Mouse (Mus musculus): ENCODE data around the gene Ash1l. TPM values are rescaled to one million over a fixed set of nuclear protein-coding genes. Genes with fewer than 3 reads are reported as not detected.

Ash1l gene
- 9.6 and 13.6 TPM in 2 replicates for polyA plus RNA-seq (2015; fragmentation: Nextera tagmentation; extraction: Ambion mirVana)

DNA sequence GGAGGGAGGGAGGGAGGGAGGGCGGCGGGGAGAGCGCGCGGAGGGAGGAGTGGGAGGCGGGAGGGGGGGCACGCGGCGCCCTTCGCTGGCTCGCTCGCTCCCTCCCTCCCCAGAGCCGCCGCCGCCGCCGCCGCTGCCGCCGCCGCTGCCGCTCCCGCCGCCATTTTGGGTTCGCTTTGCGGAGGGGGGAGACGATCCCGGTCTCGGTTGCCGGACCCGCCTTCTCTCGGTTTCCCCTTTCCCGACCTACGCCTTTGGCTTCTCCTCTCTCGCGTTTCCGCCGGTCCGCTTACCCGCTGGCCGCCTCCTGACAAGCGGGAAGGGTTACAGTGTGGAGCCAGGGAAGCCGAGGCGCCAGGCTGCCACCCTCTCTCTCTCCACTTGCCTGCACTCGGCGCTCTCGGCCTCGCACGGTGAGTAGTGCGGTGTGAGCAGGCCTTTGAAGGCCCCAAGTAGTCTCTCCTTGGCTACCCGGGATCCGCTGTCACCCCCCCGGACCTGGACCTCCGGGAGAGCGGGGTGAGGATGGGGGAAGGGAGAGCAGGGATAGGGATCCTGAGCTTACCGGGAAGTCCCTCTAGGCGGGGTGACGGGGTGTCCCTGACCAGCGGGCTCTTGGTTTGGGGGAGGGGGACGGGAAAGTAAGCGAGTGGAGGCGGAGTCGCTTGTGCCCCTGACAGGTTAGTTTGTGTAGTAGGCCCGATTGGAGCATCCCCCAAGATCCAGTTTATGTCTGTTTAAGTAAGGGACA lies at the start of gene Ash1l, which contains the start of gene Dap3:
TSS of gene Ash1l (plus strand) at position 47 of the 751 bp plus-strand sequence.
TSS of gene Dap3 (minus strand) at position 606 of the 751 bp plus-strand sequence.

DNA sequence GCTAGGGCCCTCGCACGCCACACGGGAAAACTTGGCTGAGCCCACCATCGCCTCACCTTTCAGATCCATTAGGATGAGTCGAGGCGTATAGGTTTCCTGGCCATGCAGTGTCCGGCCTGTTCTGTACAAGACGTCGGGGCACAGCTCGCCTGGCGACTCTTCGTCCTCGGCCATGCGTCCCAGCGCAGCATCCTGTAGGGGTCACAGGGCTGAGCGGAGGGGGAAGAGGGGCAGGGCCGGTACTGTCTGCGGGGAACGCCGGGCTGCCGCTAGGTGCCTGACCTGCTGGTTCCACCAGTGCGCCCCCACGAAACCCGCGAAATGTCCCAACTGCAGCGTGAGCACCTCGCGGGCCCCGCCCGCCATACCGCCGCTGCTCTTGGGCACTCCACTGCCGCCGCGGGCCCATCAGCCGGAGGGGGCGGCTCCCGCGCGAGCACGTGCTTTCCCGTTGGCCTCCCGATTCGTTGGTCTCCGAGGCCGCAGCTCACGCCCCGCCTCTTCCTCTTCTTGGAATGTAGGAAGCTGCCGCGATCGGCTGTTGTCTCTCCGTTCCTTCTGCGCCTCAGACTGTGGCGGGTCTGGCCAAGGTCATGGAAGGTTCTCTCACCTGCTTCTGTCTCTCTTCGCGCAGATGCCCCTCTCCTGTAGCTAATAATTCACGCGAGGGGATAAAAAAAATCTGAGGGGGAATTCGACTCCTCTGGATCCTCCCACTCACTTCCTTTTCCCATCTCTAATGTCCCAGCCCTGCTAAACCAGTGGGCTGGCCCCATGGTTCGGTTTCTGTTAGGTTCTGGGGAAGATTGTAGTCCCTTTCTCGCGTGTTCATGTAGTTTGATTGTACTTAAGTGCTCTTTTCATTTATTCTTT lies 36.7 kb upstream of the Ash1l start, which contains the start of gene Msto1:
TSS of gene Msto1 (minus strand) at position 489 of the 873 bp plus-strand sequence.

DNA sequence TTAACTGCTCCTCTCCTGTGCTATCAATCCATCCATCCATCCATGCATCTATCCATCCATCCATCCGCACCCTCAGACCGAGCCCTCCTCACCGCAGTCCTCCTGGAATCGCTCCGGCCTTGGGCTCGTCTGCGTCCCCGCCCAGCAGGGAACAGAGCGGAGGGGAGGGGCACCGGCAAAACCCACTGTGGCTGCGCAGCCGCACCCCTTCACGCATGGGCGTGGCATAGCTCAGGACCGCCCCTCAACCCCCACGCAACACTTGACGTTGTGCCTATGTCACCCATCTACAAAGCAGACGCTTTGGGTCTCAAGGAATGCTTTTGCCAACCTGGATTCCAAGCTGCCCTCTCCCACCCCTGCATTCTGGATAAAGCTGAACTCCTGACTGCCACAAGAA lies 142.8 kb downstream of the Ash1l start, which contains the start of gene Rusc1:
TSS of gene Rusc1 (minus strand) at position 137 of the 400 bp plus-strand sequence.

DNA sequence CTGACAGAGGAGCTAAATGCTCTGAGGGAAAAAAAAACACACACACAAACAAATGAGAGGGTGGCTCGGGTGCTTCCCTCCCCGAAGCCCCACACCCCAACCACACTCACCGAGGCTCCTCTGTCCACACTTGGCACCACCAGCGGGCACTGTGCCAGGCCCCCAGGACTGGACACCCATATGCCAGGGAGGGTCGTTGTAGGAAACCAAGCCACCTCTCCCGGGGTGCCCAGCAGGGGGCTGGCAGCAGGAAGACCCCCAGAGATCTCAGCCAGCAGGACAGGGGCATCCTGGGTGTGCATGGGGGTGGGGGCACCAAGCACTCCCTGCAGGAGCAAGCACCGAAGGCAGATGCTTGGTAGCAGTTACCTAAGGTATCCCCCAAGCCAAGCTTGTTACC lies 150.4 kb downstream of the Ash1l start, which contains the start of gene Gm43738:
TSS of gene Gm43738 (minus strand) at position 289 of the 400 bp plus-strand sequence.

GRCm38 (mm10) chr3:89101812-89102494 lies 151.5 kb downstream of the Ash1l start, which contains the start of gene Fdps:
Gene Fdps (minus strand): TSS chr3:89101959.

Other genes starting within 250 kb of the Ash1l start
- 104 and 106 TPM in 2 replicates for gene Rit1, start 233.8 kb upstream of the Ash1l start, polyA plus RNA-seq (2015; fragmentation: Nextera tagmentation; extraction: Ambion mirVana)
- gene Syt11, start 175.5 kb upstream of the Ash1l start, polyA plus RNA-seq (2015; fragmentation: Nextera tagmentation; extraction: Ambion mirVana): 29.3 and 76.7 TPM in 2 replicates
- 3.4 and 4.0 TPM in 2 replicates for gene Gon4l, start 115.4 kb upstream of the Ash1l start, polyA plus RNA-seq (2015; fragmentation: Nextera tagmentation; extraction: Ambion mirVana)
- gene Msto1, start 36.6 kb upstream of the Ash1l start, polyA plus RNA-seq (2015; fragmentation: Nextera tagmentation; extraction: Ambion mirVana): 21.5 and 34.1 TPM in 2 replicates
- 99.1 and 149 TPM in 2 replicates for gene Dap3, start 559 bp downstream of the Ash1l start, polyA plus RNA-seq (2015; fragmentation: Nextera tagmentation; extraction: Ambion mirVana)
- 21.4 and 28.7 TPM in 2 replicates for gene Rusc1, start 142.7 kb downstream of the Ash1l start, polyA plus RNA-seq (2015; fragmentation: Nextera tagmentation; extraction: Ambion mirVana)
- 0.07 TPM in 1 of 2 replicates, not detected in the other for gene Gm43738, start 150.5 kb downstream of the Ash1l start, polyA plus RNA-seq (2015; fragmentation: Nextera tagmentation; extraction: Ambion mirVana)
- 166 and 200 TPM in 2 replicates for gene Fdps, start 151.3 kb downstream of the Ash1l start, polyA plus RNA-seq (2015; fragmentation: Nextera tagmentation; extraction: Ambion mirVana)
- 1.1 and 3.9 TPM in 2 replicates for gene Pklr, start 185.5 kb downstream of the Ash1l start, polyA plus RNA-seq (2015; fragmentation: Nextera tagmentation; extraction: Ambion mirVana)
- gene Hcn3, start 209.6 kb downstream of the Ash1l start, polyA plus RNA-seq (2015; fragmentation: Nextera tagmentation; extraction: Ambion mirVana): 5.8 and 7.6 TPM in 2 replicates
- gene Clk2, start 214.2 kb downstream of the Ash1l start, polyA plus RNA-seq (2015; fragmentation: Nextera tagmentation; extraction: Ambion mirVana): 12.7 and 19.7 TPM in 2 replicates
- gene Scamp3, start 226.9 kb downstream of the Ash1l start, polyA plus RNA-seq (2015; fragmentation: Nextera tagmentation; extraction: Ambion mirVana): 75.6 and 121 TPM in 2 replicates
- gene Fam189b, start 232.5 kb downstream of the Ash1l start, polyA plus RNA-seq (2015; fragmentation: Nextera tagmentation; extraction: Ambion mirVana): 22.3 and 31.0 TPM in 2 replicates